Mouse (Mus musculus) kidney, postnatal 0 days (tissue): ENCODE measurements around the gene Gapdhs. TPM values are rescaled to one million over a fixed set of nuclear protein-coding genes. Genes with fewer than 3 reads are reported as not detected.

Experiments used
- ATAC-seq: fragments of 200-750 bp; cut with Nextera tagmentation; replicated peaks from 2 replicates; pipeline ENCODE4 v1.8.0; 2017; ENCODE audit warnings: low read depth, moderate number of reproducible peaks, moderate TSS enrichment, moderate library complexity; ENCODE audit not compliant: low FRiP score
- DNase-seq: peaks from one replicate; pipeline ENCODE4 v3.0.0-alpha.2; 2016; ENCODE audit warnings: low spot score
- H3K27ac ChIP-seq: fragments of 300-500 bp; sonication (generic); 2 replicates; pipeline ENCODE4 v1.5.1; 2014; ENCODE audit warnings: mild to moderate bottlenecking
- H3K27me3 ChIP-seq: fragments of 300-500 bp; sonication (generic); 2 replicates; pipeline ENCODE4 v1.6.1; 2014; ENCODE audit warnings: low read length, mixed read lengths; ENCODE audit not compliant: insufficient read depth
- H3K36me3 ChIP-seq: fragments of 300-500 bp; sonication (generic); 2 replicates; pipeline ENCODE4 v1.6.1; 2014; ENCODE audit warnings: low read length, mixed read lengths; ENCODE audit not compliant: insufficient read depth
- H3K4me1 ChIP-seq: fragments of 300-500 bp; sonication (generic); replicated peaks from 2 replicates; pipeline ENCODE4 v1.6.1; 2014; ENCODE audit warnings: antibody characterized with exemption, low read length, mixed read lengths; ENCODE audit not compliant: insufficient read depth
- H3K4me2 ChIP-seq: fragments of 300-500 bp; sonication (generic); 2 replicates; pipeline ENCODE4 v1.6.1; 2014; ENCODE audit warnings: mild to moderate bottlenecking, low read length, moderate library complexity, mixed read lengths
- H3K4me3 ChIP-seq: fragments of 300-500 bp; sonication (generic); replicated peaks from 2 replicates; pipeline ENCODE4 v1.5.1; 2014; ENCODE audit warnings: low read depth, low read length
- H3K9ac ChIP-seq: fragments of 300-500 bp; sonication (generic); 2 replicates; pipeline ENCODE4 v1.6.1; 2014; ENCODE audit warnings: low read depth, low read length
- H3K9me3 ChIP-seq: fragments of 300-500 bp; sonication (generic); replicated peaks from 2 replicates; pipeline ENCODE4 v1.6.1; 2016; ENCODE audit warnings: low read length, inconsistent platforms, mixed read lengths
- CTCF ChIP-seq: IDR thresholded peaks from 2 replicates; pipeline ENCODE4 v1.5.1; 2016; ENCODE audit warnings: antibody characterized with exemption, low read depth, mild to moderate bottlenecking, moderate library complexity
- WGBS: fragments of 180-500 bp; shearing (Covaris S2); extraction: QIAGEN DNeasy Blood & Tissue Kit; methylation state at CpG from one replicate; pipeline ENCODE4 v1.1.7; 2014; 5-methylcytosine and 5-hydroxymethylcytosine counted together
- polyA plus RNA-seq: library from polyadenylated mRNA; unstranded; fragments of >200 nt; fragmentation: Nextera tagmentation; extraction: Ambion mirVana; gene quantifications from 2 replicates; pipeline ENCODE4 v1.2.1, GENCODE M21; 2015

The Gapdhs gene
- polyA plus RNA-seq, 1 experiment from 2014 or later, result 0.32 TPM

DNA sequence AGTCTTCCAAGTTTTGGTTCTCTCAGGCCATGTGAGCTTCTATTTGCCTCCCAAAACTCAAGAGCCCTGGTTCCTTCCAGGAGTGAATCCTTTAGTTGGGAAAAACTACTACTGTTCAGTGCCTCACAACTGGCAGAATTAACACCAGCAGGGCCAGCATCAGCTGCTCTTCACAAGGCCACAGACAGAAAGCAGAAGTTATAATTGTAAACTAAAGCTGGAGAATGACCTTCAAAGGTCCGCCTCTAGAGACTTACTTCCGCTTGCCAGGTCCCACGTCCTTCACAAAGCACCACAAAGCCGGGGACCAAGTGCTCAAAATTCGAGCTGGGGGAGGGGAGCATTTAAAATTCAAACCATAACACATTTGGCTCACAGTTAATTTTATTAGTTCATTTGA is 45.4 kb downstream of the Gapdhs start:
- Histone ChIP-seq H3K4me3 (no peak overlapping the region), H3K36me3 (no peaks in the 10 kb centered on the region), H3K9ac (no peak overlapping the region), H3K4me1 (no peaks in the 10 kb centered on the region), H3K27me3 (no peaks in the 10 kb centered on the region), H3K27ac (no peak overlapping the region), H3K4me2 (no peak overlapping the region), H3K9me3 (no peaks in the 10 kb centered on the region)
- ATAC-seq, result no peak
- TF ChIP-seq CTCF, result no peak
- peak; percentile 12 for DNase-seq
- WGBS, result 62% methylated on average over 5 of the region's 5 CpGs

- ATAC-seq (no peak), DNase-seq (no peak)
- Histone ChIP-seq H3K4me1 (no peaks in the 10 kb centered on the region; the same call in 1 of the 2 replicates), H3K9me3 (no peaks in the 10 kb centered on the region), H3K36me3 (no peaks in the 10 kb centered on the region), H3K4me3 (no peak overlapping the region), H3K27me3 (no peaks in the 10 kb centered on the region), H3K27ac (no peak overlapping the region), H3K9ac (no peak overlapping the region), H3K4me2 (no peak overlapping the region)
- TF ChIP-seq CTCF, result no peak
- WGBS, result 76% methylated on average over 6 of the region's 6 CpGs
These were observed 55.2 kb downstream of the Gapdhs start for GRCm38 (mm10) chr7:30688325-30688724.

GRCm38 (mm10) chr7:30683425-30683824 is 60.1 kb downstream of the Gapdhs start:
- WGBS, result 72% methylated on average over 2 of the region's 2 CpGs

GRCm38 (mm10) chr7:30681897-30682296 is 61.6 kb downstream of the Gapdhs start:
- no peaks in the 10 kb centered on the region for H3K36me3 ChIP-seq
- ATAC-seq (no peak), DNase-seq (no peak)
- H3K9me3 ChIP-seq, result no peaks in the 10 kb centered on the region
- H3K27ac ChIP-seq, result no peak overlapping the region
- H3K4me2 ChIP-seq, result no peak overlapping the region
- no peak overlapping the region for H3K4me3 ChIP-seq
- TF ChIP-seq CTCF, result no peak
- 55% methylated on average over 5 of the region's 5 CpGs for WGBS
- no peak overlapping the region for H3K9ac ChIP-seq
- H3K27me3 ChIP-seq, result no peaks in the 10 kb centered on the region
- H3K4me1 ChIP-seq, result no peaks in the 10 kb centered on the region

More at GRCm38 (mm10) chr7:30683425-30683824, 60.1 kb downstream of the Gapdhs start:
- ATAC-seq (no peak), DNase-seq (no peak)
- no peaks in the 10 kb centered on the region for H3K27me3 ChIP-seq
- H3K4me3 ChIP-seq, result no peak overlapping the region
- H3K27ac ChIP-seq, result no peak overlapping the region
- H3K4me2 ChIP-seq, result no peak overlapping the region
- no peak for TF ChIP-seq CTCF
- H3K36me3 ChIP-seq, result no peaks in the 10 kb centered on the region
- no peak overlapping the region for H3K9ac ChIP-seq
- H3K9me3 ChIP-seq, result no peaks in the 10 kb centered on the region
- H3K4me1 ChIP-seq, result no peaks in the 10 kb centered on the region; the same call in 1 of the 2 replicates

Other genes with a start within 250 kb of the Gapdhs start
- 4.2 TPM in 2 replicates for gene Arhgap33, start 208.6 kb downstream of the Gapdhs start, polyA plus RNA-seq
- 15.8 and 17.7 TPM in 2 replicates for gene Hspb6, start 191.5 kb downstream of the Gapdhs start, polyA plus RNA-seq
- 5.2 and 5.6 TPM in 2 replicates for gene Proser3, start 191.4 kb downstream of the Gapdhs start, polyA plus RNA-seq
- 37.6 and 40.8 TPM in 2 replicates for gene Lin37, start 183.8 kb downstream of the Gapdhs start, polyA plus RNA-seq
- 100 and 102 TPM in 2 replicates for gene U2af1l4, start 180.4 kb downstream of the Gapdhs start, polyA plus RNA-seq
- 5.0 and 7.7 TPM in 2 replicates for gene Gm49396, start 180.3 kb downstream of the Gapdhs start, polyA plus RNA-seq
- gene Psenen, start 180.1 kb downstream of the Gapdhs start, polyA plus RNA-seq, result 190 TPM in 2 replicates
- gene Igflr1, start 178.3 kb downstream of the Gapdhs start, polyA plus RNA-seq, result 2.4 and 2.5 TPM in 2 replicates
- gene Kmt2b, start 155.0 kb downstream of the Gapdhs start, polyA plus RNA-seq, result 4.9 and 5.9 TPM in 2 replicates
- gene Zbtb32, start 144.8 kb downstream of the Gapdhs start, polyA plus RNA-seq, result 0.92 and 1.6 TPM in 2 replicates
- 35.5 and 48.6 TPM in 2 replicates for gene Upk1a, start 130.8 kb downstream of the Gapdhs start, polyA plus RNA-seq
- gene Cox6b1, start 117.5 kb downstream of the Gapdhs start, polyA plus RNA-seq, result 1,603 and 1,723 TPM in 2 replicates
- not detected in 2 replicates for gene Etv2, start 107.8 kb downstream of the Gapdhs start, polyA plus RNA-seq
- 110 and 112 TPM in 2 replicates for gene Rbm42, start 93.4 kb downstream of the Gapdhs start, polyA plus RNA-seq
- gene Haus5, start 78.7 kb downstream of the Gapdhs start, polyA plus RNA-seq, result 25.2 and 28.8 TPM in 2 replicates
- not detected in 2 replicates for gene Pmis2, start 72.1 kb downstream of the Gapdhs start, polyA plus RNA-seq
- gene 2200002J24Rik, start 44.8 kb downstream of the Gapdhs start, polyA plus RNA-seq, result 2.0 and 2.5 TPM in 2 replicates
- gene Atp4a, start 31.5 kb downstream of the Gapdhs start, polyA plus RNA-seq, result 4.6 and 5.0 TPM in 2 replicates
- 320 and 325 TPM in 2 replicates for gene Tmem147, start 14.1 kb downstream of the Gapdhs start, polyA plus RNA-seq
- gene Sbsn, start 7.8 kb upstream of the Gapdhs start, polyA plus RNA-seq, result 2.4 and 2.5 TPM in 2 replicates
- 1.7 and 2.7 TPM in 2 replicates for gene Dmkn, start 20.1 kb upstream of the Gapdhs start, polyA plus RNA-seq
- gene Krtdap, start 44.2 kb upstream of the Gapdhs start, polyA plus RNA-seq, result 1.4 and 3.4 TPM in 2 replicates
- 0.06 and 0.16 TPM in 2 replicates for gene Ffar2, start 80.1 kb upstream of the Gapdhs start, polyA plus RNA-seq
- 0.20 TPM in 1 of 2 replicates, not detected in the other for gene Ffar3, start 112.5 kb upstream of the Gapdhs start, polyA plus RNA-seq
- gene Ffar1, start 117.9 kb upstream of the Gapdhs start, polyA plus RNA-seq, result 0.03 TPM in 1 of 2 replicates, not detected in the other
- 0.20 and 0.45 TPM in 2 replicates for gene Cd22, start 136.7 kb upstream of the Gapdhs start, polyA plus RNA-seq
- 0.79 and 0.91 TPM in 2 replicates for gene Mag, start 171.2 kb upstream of the Gapdhs start, polyA plus RNA-seq
- not detected in 2 replicates for gene Hamp2, start 181.0 kb upstream of the Gapdhs start, polyA plus RNA-seq
- not detected in 2 replicates for gene Hamp, start 200.4 kb upstream of the Gapdhs start, polyA plus RNA-seq
- 21.9 and 22.3 TPM in 2 replicates for gene Usf2, start 213.1 kb upstream of the Gapdhs start, polyA plus RNA-seq
- 58.4 and 60.6 TPM in 2 replicates for gene Lsr, start 229.8 kb upstream of the Gapdhs start, polyA plus RNA-seq
- 8.9 and 9.2 TPM in 2 replicates for gene Fam187b, start 230.1 kb upstream of the Gapdhs start, polyA plus RNA-seq